Mouse (Mus musculus) embryo, embryonic 10.5 days (tissue): ENCODE measurements around the gene Car12.

ENCODE experiments used
- DNase-seq: peaks from one replicate; pipeline ENCODE4 v3.0.0-alpha.2; 2015; ENCODE audit warnings: low spot score

Car12 gene

DNA sequence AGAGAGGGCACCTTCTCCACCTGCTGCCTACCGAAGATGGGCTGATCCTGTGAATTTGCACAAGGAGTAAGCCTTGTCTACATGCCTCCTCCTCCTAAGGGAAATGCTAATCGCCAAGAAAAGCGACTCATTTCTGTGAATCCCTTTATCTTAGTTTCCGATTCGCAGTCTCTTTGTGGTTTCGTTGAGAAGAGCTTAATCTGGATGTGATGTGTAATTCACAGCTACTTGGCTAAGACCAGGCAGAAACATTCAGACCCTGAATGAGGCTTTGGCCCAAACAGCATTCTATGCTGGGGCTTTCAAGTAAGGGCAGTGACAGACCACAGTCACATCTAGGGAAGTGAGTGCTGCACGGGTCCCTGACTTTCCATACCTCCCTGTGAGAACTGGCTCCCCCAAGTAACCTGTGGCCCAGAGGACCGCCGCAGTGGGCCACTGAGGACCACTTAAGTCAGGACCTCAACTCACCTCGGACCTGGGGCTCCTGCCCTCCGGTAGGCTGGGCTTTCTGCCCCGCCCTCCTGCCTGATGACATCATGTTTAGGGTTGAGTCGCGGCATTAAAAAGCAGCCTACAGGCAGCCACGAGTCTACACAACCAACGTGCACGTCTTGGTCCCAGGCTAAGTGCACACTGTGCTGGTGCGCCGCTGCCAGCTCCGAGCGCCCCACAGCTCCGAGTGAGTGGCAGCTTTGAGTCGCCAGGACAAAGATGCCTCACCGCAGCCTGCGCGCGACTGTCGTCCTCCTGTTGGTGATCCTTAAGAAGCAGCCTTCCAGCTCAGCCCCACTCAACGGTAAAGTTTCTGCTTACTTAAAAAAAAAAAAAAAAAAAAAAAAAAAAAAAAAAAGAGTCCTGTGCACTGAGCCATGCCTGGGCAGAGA lies at the start of gene Car12:
Gene Car12 (plus strand): TSS at position 552 of the 887 bp plus-strand sequence.
- DNase-seq, result peak; percentile 76

DNA sequence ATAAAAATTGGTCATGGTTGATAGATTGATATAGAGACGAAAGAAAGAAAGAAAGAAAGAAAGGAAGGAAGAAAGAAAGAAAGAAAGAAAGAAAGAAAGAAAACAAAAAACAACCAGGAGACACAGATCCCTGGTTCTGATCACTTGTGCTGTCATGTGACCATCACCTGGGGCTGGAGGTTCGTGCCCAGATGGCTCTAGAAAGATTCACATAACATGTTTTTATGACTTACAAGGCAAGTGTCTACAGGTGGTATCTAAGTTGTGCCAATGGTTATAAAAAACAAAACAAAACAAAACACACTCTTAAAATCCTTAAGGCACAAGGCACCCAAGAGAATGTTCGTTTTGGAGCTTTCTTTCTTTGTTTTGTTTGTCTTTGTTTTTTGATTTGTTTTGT lies 49.7 kb upstream of the Car12 start:
- no peak for DNase-seq

DNA sequence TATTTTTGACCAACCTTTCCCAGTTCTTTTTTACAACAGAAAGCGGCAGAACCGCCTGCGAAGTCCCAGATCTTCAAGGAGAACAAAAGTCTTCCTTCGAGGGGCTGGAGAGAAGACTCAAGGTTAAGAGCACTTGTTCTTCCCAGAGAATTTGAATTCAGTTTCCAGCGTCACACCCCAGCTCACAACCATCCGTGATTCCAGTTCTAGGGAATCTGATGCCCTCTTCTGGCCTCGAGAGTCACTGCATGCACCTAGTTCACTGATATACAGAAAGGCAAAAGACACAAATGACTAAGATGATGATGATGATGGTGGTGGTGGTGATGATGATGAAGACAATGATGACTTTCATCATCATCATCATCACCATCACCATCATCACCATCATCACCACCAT lies 48.9 kb upstream of the Car12 start:
- no peak for DNase-seq

- DNase-seq, result no peak
Observed at GRCm38 (mm10) chr9:66666153-66666552, 47.3 kb upstream of the Car12 start.

- no peak for DNase-seq
Observed at GRCm38 (mm10) chr9:66667046-66667445, 46.4 kb upstream of the Car12 start.

DNA sequence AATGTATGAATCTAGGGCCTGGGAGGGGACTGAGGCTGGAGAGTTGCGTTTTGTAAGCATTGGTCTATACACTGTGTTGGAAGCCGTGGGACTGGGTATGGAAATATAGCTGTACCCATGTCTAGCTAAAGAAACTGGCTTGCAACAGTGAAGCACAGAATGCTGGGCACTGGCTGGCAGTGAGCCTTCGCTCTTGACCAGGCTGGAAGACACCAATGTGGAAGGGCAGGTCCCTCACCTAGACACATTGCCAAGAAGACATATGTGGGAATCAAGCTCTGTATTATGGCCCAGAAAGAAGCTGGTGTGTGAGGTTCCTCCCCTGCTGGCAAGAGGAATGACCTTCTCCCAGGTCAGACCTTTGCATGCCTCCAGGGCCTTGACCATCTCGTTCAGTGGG lies 45.6 kb upstream of the Car12 start:
- DNase-seq, result no peak

DNA sequence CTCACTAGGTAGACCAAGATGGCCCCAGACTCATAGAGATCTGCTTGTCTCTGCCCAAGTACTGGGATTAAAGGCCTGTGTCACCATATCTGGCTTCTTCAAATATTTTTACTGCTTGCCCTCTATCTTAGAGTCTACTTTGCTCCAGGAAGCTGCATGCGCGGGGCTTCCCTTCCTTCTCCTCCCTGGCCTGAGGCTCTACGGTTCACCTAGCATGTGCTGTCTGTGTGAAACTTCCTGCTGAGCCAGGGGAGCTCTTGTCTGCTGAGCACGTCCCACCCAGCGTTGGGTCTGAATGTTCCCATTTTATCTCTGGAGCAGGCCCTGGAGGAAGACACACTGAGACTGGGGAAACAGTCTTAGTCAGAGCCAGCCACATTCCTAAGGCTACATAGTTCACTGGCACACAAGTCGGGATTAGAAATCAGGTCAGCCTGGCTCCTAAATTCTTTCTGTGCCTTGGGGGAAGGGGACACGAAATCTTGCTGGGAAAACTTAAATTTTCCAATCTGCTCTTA lies 43.9 kb upstream of the Car12 start:
- DNase-seq, result no peak

DNA sequence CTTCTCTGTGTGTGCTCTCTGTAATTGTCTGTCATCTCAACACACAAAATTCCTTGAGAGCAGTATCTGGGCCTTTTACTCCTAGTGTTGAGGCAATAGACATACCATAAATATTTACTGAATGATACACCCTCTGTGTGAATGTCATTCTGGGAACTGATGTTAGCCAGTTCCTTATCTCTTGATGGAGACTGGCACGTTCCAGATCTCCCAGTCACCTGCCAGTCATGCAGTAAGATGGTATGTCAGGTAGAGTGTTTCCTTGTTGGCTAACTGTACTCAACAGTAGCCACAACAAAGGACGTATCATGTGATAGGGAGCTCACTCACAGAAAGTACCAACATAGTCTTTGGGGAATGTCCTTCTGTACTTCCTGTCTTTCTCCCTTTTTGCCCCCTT lies 39.7 kb upstream of the Car12 start:
- DNase-seq, result no peak

- no peak for DNase-seq
Observed at GRCm38 (mm10) chr9:66675566-66675965, 37.9 kb upstream of the Car12 start.

DNA sequence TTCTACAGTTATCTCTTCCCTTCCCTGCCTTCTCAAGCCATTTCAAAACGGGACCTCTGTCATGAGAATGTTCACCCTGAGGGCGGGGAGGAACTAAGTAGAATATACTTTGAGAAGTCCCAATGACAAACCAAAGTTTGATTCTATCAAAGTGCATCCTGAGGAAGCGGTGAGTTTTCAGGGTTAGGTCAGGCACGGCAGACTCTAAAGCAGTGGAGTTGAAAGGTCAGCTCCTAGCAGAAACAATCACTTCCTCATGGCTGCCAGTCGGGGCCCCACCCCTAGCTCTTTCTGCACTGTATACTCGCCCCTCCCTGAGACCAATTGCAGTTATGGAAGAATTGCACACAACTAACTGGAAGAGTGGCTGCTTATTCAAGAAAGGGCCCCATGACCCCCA lies 33.4 kb upstream of the Car12 start:
- DNase-seq, result no peak

DNA sequence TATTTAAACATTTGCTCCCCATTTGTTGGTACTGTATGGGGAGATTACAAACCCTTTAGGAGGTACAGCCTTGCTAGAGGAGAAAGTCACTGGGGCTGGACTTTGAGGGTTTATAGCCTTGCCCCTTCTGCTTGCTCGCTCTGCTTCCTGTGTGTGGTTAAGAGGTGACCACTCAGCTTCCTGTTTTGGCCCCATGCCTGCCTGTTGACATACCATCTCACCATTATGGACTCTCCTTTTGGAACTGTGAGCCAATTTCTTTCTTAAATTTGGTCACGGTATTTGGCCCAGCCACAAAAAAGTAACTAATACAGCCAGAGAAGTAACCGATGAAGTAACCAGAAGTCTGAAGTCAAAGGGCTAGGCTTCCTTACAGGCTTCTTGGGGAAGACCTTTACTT lies 30.7 kb upstream of the Car12 start:
- no peak for DNase-seq

- no peak for DNase-seq
Observed at GRCm38 (mm10) chr9:66685730-66686129, 27.8 kb upstream of the Car12 start.

- DNase-seq, result no peak
Observed at GRCm38 (mm10) chr9:66687713-66688112, 25.8 kb upstream of the Car12 start.

- DNase-seq, result no peak
Observed at GRCm38 (mm10) chr9:66691683-66692305, 21.7 kb upstream of the Car12 start.

- DNase-seq, result no peak
Observed at GRCm38 (mm10) chr9:66697355-66698140, 15.9 kb upstream of the Car12 start.

DNA sequence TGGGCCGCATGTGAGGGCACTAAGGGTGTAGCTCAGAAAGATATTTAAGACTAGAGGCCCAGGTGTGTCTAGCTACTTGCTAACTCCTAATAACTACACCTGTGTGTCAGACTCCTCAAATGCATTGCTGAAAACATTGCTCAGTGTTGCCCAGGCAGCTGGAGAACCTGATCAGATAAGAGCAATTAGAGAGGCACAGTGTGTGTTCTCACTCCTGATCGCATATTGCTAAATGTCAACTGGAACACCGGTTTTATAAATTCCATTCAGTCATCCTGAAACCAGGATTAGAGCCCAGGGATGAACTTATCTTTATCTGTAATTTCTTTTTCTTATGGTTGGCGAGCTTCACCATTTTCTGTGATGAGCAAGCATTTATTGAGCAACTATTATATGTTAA lies 13.7 kb upstream of the Car12 start:
- no peak for DNase-seq

DNA sequence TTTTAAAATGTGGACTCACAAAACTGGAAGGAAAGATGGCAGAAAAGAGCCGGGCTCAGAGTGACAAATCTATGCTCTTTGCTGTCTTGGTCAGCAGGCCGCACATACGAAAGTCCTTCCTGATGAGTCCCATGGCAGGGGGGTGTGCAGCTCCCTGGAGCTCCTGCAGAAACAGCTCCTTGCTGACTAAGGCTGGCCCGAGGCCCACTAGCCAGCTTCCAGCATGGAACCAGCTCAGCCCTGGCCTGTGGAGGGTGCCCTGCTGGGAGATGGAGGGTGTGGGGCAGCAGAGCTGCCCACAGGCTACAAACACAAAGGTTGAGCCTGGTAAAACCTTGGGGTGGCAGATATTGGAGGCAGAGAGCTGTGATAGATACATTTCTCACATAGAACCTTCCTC lies 10.5 kb upstream of the Car12 start:
- no peak for DNase-seq

GRCm38 (mm10) chr9:66705354-66705753 lies 8.1 kb upstream of the Car12 start:
- DNase-seq, result no peak

GRCm38 (mm10) chr9:66705766-66706165 lies 7.7 kb upstream of the Car12 start:
- DNase-seq, result peak; percentile 89

DNA sequence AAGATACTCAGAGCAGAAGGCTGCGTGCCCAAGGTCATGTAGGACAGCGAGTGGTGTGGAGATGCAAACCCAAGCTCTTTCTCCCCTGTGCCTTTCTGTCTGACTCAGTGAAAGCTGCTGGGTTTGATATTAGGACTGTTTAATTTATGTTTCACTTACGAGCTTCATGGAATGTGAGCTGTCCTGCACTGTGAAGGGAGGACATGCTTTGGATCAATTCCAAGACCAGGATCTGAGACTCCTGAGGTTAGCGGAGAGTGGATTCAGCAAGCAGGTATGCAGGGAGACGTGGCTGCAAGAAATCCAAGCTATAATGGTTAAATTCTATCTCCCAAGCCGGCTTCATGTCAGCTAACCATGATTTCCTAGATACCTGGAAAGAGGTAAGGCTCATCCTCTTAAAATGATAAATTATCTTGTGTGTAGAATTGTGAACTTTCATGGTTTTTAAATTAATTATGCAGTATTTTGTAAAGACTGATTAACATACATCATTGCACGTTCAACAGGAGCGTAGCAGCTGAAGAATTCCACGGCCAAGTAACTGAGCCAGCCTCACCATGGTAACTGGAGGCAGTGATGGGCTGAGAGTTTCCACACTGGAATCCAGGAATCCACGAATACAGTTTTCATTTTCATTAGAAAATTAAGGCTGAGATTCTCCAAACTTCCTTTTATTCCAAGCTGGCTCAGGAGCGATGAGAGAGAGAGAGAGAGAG lies 5.3 kb upstream of the Car12 start:
- DNase-seq, result no peak

- DNase-seq, result no peak
Observed at GRCm38 (mm10) chr9:66708816-66709555, 4.5 kb upstream of the Car12 start.
